Mouse (Mus musculus) mature B cell (primary cell): Measurements from ENCODE around the gene Cnga1.
"Not testable (repeated sequence)": the region's sequence is repeated elsewhere in the genome, so short reads cannot be mapped to it uniquely, and the experiment has no call there.

Experiments used
- in situ Hi-C: fragments of 300-500 bp; cut with MboI; formaldehyde crosslinking; loops from 2 replicates; pipeline ENCODE4 v1.14.3; 2019

The Cnga1 gene

DNA sequence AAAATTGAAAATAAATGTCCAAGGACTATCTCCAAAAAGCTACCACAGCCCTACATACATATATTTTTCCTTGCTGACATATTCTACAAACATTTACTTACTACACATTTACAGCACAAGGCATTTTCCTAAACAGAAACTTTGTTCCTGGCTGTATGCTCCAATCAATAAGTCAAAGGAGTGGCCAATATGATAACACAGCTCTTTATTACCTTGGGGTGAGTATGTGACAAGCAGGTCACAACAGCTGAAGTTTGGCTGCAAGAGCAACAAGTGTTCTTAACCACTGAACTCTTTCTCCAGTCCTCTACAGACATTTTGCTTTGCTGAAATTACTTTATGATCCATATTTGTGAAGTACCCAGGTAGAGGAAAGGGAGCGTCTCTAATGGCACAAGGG lies 4.0 kb downstream of the Cnga1 start:
- in situ Hi-C loops: no loop called here

DNA sequence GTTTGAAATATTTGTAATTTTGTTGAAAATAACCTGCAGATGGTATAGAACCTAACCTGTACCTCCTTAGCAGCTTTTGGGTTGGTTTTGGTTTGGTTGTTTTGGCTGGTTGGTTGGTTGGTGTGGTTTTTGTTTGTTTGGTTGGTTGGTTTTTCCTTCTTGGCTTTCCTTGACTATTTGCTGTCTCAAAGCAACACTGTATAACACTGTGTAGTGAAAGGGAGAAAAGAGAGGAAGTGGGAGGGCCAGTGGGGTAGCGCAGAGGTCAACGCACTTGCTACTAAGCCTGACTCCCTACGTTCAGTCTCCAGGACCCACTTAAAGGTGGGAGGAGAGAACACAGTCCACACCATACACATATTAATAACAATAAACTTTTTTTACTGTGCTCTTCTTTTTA lies 7.5 kb downstream of the Cnga1 start:
- in situ Hi-C loops: no loop called here

DNA sequence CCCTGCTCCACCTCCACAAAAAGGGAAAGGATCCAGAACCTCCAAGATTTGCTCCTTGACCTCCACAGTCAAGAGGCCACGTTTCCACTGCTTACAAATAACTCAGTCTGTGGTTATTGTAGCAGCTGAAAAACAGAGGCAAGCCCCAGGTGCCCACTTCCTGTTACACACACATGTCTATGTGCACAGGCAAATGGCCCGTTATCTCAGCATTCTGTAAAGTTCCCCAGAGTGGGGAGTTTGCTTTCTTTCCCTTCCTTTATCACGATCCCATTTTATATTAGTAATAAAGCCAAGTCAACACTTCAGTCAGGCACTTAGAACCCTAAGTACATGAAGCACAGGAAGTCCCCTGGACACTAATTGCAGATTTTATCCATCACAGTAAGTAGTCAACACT lies 8.0 kb downstream of the Cnga1 start:
- in situ Hi-C loops: no loop called here

DNA sequence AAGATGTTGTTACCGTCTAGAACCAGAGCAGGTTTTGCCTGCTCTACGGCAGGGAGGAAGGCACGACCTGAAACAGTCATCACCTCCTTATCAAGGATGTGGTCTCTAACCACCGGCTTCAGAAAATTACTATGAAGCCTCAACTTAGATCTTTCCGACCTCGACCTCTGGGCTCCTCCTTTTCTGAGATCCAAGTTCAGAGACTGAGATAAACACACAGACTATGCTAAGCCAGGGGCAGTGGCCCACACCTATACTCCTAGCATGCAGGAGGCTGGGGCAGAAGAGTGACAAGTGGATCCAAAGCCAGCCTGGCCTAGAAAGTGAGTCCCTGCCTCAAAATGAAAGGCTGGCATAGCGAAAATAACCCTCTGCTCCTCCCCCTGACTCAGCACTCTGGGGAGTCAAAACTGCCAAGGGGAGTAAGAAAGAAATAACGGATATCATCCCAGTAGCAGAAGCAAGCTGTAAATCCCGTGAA lies 9.2 kb downstream of the Cnga1 start:
- in situ Hi-C loops: no loop called here

DNA sequence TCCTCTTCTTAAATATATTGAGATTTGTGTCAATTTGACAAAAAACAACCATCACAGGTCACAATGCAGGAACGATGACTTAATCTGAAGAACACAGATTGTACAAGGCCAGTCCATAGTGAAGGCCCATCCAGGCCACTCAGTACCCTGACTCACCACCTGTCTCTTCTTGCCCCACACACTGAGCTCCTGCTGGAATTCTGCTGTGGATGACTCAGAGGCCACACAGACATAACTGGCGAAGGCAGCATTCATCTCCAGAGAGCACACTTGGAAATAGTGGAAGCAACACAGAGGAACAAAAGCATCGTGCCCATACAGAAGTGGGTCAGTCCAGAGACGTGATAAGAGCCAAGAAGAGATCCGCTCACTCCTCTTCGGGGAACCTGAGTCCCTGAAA lies 14.0 kb downstream of the Cnga1 start:
- in situ Hi-C loops: no loop called here

DNA sequence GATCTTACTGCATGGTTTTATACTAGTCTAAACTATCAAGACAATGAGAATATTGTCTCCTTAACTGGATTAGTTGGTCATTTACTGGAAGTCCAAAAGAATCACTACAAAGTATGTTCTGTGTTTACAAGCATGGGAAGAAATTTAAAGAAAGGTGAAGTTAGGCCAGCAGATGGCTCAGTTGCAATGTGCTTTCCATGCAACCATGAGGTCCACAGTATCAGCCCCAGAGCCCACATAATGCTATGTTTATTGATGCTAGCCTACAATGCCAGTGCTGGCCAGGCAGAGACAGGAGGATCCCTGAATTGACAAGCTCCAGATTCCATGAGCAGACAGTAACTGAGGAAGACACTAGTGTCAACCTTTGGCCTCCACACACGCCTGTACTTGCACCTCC lies 23.1 kb downstream of the Cnga1 start:
- in situ Hi-C loops: no loop called here

DNA sequence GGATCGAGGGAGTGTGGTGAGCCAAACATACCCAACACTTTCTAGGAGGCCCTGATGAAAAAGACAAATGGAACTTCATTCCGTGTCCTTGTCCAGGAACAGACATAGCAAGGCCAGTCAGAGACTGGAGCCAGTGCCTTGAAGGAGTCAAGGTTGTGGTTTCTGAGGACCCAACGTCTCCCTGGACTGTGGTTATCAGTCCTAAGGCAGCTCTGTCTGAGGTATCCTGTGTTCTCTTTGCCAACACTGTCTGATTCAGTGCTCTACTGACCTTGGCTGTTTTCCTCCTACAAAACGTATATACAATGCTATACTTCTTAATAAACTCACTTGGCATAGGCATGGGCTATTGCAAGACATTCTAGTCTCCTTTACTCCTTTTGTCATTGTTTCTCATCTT lies 26.7 kb downstream of the Cnga1 start:
- in situ Hi-C loops: no loop called here

DNA sequence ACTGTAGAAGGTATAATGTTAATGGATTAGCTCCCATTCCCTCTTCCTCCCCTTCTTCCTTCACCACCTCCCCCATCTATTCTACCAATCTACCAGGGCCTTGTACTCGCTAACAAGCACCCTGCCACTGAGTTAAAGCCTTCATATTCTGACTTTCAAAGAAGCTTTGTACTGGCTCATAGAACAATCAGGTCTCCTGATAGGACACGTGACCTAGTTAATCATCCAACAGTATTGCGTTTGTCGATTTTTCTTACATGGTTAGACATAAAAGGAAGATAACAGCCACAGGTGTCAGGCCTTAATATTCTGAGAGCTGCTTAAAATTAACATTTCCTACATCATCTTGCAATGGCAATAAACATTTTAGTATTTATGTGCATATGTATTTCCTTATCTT lies 40.9 kb downstream of the Cnga1 start:
- in situ Hi-C loops: no loop called here

DNA sequence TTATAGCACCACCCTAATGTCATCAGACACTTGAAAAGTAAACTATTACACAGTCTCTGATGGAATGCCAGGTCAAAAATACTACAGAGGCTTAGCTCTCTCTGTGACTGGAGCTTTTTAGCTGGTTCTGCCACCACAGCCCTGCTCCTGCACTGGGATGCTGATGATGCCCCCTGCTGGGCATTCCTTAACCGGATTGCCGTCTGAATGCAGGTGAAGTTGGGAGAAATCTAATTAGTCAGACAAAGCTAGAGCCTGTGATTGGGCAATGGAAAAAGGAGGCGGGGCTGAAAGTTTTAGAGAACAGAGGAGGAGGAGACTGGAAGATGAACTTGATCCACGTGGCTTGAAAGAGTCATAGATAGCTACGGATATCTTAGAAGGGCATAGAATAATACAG lies 43.1 kb downstream of the Cnga1 start:
- in situ Hi-C loops: no loop called here

DNA sequence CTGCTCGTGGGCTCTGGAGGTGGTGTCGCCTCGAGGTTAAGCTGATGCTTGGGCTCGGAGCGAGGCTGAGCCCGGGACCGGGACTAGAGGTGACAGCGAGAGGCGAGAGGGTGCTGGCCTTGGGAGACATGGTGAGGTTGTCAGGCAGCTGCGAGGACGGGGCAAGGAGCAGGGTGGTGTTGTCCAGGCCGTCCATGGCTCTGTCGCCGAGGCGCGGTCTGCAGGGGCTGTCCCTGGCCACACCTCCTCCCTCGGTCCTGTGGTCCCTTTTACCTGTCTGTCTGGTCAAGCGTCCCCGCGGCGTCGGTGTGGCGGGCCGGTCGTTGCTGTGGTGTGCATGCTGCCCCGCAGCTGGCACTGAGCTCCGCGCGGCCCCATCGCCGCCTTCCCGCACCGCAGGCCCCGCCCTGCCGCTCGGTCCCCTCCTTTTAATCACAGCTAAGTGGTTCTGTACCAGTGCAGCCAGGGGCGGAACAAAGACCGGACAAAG lies 56.8 kb downstream of the Cnga1 start, which contains the start of gene Gm5868:
Gene Gm5868 (minus strand): TSS at position 360 of the 490 bp plus-strand sequence.
- in situ Hi-C loops: no loop called here

DNA sequence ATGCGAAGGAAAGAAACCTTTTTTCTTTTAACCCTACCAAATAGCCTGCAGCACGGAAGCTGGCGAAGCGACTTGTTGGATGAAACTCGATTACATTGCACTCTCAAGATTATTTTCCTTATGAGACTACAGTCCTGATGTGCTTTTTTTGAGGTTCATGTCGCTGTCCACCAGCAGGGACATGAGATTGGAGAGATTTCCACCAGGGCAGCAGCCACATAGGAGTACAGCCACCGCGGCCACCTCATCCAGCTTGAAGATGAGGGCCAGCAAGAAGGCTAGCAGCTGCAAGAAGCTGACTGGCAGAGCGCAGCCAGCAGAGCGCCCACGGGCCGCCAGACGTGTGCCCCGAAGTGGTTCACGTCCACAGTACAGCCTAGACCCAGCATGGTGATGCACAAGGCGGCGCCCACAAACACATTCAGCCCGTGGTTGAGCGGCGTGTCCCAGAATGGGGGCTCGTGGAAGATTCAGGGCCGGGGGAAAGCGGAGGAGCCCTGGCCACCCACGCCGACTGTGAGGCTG lies 57.3 kb downstream of the Cnga1 start:
- in situ Hi-C loops: not testable (repeated sequence)

DNA sequence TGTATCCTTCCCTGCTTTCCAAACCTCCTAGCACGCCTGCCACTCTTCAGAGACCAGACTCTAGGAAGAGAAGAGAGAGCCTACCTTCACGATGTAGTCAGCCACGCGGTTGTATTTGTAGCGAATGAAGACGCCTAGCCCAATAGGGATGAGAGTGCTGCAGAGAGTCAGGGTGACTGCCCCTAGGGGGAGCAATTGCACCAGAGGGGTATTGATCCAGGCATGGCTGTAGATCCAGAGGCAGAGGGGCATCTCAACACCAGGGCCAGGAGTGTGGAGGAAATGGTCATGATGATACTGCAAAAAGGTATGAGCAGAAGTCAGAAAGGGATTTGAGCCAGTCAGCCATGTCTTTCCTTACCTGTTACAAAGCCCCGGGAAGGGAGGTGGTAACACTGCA lies 58.0 kb downstream of the Cnga1 start:
- in situ Hi-C loops: not testable (repeated sequence)

DNA sequence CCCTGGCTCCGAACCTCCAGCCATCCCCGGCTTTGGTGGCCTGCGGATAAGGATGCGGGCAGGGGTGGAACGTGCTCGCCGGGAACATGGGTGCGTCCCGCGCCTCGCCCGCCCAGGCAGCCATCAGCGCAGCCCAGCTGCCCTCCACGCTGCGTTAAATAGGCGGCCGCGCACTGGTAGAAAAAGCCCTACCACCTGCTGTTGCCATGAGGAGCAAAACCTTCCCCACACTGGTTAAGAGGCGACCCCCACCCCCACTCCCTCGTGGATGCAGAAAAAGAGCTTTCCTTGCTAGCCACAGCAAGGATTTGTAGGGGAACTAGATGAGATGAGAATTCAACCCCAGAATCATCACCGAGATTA lies 63.1 kb downstream of the Cnga1 start, which contains the start of gene Zar1:
Gene Zar1 (minus strand): TSS at position 285 of the 363 bp plus-strand sequence.
- in situ Hi-C loops: not testable (repeated sequence)

DNA sequence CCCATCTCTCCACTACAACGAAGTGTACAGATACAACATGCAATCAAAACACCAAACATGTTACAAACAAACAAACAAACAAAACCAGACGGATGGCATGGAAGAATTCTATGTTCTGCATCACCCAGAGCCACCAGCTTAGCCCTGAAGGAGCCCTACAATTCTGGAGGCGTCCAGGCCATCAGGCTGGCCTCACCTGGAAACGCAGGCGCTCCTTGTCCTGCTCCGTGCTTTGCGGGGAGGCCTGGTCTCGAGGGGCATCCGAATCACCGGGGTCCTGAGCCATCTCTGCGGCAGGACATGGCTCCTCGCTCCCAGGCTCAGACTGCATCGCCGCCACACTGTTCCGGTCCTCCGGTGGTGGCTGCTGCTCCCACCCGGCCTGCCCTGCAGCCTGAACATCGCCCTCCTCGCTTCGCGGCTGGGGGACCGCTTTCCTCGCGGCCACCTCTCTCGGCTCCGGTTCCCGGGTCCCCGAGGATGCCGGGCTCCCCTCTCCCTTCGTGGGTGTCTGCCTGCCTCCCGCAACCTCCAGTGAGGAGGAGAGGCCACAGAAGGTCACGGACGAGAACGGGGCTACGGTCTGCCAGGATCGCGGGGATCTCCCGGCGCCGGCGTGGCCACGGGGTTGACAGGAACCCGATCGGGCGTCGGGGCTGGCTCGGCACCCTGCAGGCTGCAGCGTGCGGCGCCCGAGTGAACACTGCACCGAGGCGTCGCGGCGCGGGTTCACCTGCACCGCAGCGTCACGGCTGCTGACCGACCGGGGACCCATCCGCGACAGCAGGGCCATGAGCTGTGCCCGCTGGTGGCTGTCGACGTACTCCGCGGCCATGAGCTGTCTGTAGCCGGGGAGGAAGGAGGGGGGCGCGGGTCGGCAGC lies 63.7 kb downstream of the Cnga1 start:
- in situ Hi-C loops: not testable (repeated sequence)

DNA sequence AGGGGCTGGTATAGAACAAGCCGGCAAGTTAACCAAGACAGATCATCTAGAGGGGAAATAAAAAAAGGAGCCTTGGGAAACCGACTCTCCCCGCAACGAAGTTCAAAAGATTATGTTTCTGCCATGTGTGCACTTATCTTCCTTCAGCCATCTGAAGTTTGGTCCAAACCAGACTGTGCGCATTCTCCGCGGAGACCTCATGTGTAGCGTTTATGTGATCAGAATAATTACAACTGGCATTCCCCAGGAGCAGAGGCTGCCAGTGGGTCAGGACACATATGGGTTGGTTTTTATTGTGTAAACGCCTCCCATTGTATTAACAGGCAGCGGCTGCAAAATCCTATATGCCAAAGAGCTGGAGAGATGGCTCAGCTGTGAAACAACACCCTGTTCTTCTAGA lies 64.5 kb downstream of the Cnga1 start:
- in situ Hi-C loops: not testable (repeated sequence)

DNA sequence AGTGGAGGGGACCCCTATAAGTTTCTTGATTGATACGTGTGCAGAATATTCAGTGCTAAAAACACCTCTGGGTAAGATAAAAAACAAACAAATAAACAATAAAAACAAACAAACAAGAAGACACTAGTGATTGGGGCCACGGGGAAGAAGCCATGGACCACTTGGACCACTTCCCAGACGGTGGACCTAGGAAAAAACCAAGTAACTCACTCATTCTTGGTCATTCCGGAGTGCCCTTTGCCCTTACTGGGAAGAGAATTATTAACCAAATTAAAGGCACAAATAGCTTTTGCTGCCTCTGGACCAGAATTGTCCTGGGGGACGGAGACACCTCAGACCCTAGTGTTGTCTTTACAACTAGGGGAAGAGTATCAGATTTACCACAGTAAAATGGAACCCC lies 78.5 kb downstream of the Cnga1 start:
- in situ Hi-C loops: no loop called here

DNA sequence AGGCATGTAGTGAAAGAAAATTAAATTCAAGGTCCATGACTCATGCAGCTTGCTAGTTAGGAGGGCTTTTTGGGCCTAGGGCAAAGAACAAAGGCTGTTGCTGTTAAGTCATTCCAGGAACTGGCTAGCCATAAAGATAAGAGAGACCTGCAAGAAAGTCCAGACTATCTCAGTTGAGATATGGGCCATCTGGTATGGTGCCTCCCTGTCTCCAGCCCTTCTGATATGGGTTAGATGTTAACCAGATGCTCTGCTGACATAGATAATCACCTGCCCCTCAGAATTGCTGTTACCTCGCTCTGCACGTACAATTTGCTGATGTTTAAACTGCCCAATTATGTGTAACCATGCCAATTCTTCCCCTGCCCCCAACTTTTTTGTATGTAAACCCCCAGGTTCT lies 80.9 kb downstream of the Cnga1 start:
- in situ Hi-C loops: not testable (repeated sequence)

DNA sequence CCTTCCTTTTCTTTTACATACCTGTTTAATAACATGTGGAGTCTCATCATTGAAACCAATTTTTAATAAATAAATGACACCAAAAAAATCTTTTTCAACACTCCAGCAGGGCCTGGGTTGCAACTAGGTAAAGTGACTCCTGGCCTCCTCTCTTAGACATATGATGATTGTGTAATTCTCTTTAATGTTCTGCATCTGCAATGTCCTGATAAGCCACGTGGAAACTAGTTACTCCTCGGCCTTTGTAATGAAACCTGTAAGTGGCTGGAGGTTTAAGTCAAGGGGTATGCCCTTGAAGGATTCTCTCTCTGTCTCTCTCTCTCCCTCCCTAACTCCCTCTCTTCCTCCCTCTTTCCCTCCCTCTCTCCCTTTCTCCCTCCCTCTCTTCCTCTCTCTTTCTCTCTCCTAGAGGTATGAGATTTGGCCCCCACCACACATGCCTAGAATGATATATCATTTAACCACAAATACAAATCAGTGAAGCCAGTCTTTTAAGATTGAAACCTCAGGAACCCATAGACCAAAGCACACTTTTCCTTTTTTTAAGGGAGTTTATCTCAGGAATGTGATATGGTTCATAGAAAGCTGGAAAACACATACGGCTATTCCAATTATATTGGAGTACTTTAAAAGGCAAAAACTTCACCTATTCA lies 83.0 kb downstream of the Cnga1 start:
- in situ Hi-C loops: no loop called here

DNA sequence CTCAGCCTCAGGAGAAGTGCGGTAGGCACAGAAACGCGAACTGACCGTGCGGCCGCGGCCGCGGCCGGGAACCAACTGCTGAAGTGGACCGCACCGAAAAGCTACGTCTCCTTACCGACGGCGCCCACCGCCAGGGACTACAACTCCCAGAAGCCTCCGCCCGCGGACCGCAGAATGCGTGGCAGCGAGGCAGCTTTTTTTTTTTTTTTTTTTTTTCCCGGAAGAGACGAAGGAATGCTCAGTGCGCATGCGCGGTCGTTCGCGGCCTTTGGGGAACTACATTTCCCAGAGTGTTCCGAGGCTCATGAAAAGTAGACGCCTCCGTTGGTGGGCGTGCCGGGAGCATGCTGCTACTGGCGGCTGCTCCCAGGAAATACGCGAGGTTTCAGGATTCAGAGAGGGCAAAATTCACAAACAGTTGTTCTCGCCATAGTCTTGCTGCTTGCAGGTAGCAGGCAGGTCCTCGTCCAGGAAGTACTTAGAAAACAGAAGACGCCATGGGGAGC lies 84.5 kb downstream of the Cnga1 start, which contains the start of gene Nfxl1:
Gene Nfxl1 (minus strand): TSS at position 141 of the 506 bp plus-strand sequence.
- in situ Hi-C loops: no loop called here

DNA sequence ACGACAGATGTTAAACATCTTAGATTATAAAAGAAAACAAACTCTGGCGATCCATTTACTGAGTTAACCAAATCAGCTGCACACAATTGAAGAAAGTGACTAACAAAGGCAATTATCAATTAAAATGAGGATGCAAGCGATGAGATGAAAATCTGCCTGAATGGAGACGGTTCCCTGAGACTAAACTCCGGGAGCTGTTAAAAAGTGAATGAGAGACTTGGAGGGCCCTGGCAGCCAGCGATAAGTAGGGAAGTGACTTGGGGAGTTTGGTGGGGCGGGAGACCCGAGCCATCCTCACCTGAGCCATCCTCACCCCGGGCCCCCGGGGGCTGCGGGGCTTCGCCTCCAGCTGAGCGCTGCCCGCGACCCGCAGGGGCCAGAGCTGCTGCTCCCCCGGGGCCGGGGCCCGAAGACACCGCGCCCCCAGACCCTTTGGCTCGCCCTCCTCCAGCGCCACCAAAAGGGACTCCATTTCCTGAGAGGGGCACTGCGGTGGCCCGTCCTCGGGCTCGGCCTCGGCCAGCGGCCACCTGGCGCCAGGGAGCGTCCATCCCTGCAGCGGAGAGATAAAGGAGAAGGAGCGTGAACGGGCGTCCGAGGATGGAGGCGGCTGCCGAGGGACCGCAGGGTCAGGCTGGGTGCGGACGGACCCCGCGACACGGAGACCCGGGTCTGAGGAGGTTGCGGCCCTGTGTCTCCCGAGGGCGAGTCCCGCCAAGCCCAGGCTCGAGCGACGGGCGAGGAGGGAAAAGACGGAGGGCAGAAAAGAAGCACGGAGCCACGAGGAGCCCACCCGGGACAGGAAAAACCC lies 85.2 kb downstream of the Cnga1 start:
- in situ Hi-C loops: no loop called here

DNA sequence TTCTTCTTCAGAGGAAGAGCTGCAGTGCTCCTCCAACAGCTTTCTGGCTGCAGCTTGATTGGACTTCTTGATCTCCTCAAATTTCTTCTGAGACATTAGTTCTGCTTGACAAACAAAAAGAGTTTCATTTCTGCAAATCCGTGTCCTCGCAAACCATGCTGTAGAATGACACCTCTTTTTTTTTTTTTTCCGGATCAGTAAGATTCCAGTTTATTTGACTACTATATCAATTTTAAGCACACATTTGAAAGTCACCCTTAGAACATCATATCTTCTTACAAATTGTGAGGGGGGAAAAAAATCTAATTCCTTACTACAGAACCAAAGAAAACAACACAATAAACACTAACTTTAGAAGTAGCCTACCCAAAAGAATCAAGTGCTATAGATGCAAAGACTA lies 87.8 kb downstream of the Cnga1 start:
- in situ Hi-C loops: no loop called here
